Mouse (Mus musculus): ENCODE data around the gene Celf2. TPM values are rescaled to one million over a fixed set of nuclear protein-coding genes. Genes with fewer than 3 reads are reported as not detected.

Gene Celf2
- polyA plus RNA-seq, 1 experiment from 2014 or later = 35.4 TPM

- ATAC-seq = no peak
- H3K27me3 ChIP-seq (replicated peaks; ENCODE audit: control insufficient read depth, insufficient read depth, low read length) = no peaks in the 10 kb centered on the region
Observed at GRCm38 (mm10) chr2:7235059-7235741, 274.2 kb downstream of the Celf2 start.

GRCm38 (mm10) chr2:7234587-7234986 lies 274.8 kb downstream of the Celf2 start:
- no peaks in the 10 kb centered on the region for H3K4me1 ChIP-seq (ENCODE audit: control insufficient read depth, insufficient read depth, low read length)
- no peak overlapping the region for H3K4me3 ChIP-seq (ENCODE audit: low read length)
- no peak for ATAC-seq
- no peak overlapping the region for H3K27ac ChIP-seq (ENCODE audit: low read length)
- no peaks in the 10 kb centered on the region for H3K27me3 ChIP-seq (replicated peaks; ENCODE audit: control insufficient read depth, insufficient read depth, low read length)
- H3K36me3 ChIP-seq (ENCODE audit: control insufficient read depth, insufficient read depth, low read length) = no peaks in the 10 kb centered on the region
- H3K4me2 ChIP-seq (ENCODE audit: low read depth, low read length) = no peak overlapping the region
- H3K9ac ChIP-seq (ENCODE audit: low read depth, low read length) = no peak overlapping the region
- no peaks in the 10 kb centered on the region for H3K9me3 ChIP-seq (ENCODE audit: control insufficient read depth, low read length)
- 85% methylated on average over 7 of the region's 7 CpGs for WGBS

More at GRCm38 (mm10) chr2:7235059-7235741, 274.2 kb downstream of the Celf2 start:
- H3K4me1 ChIP-seq (ENCODE audit: control insufficient read depth, insufficient read depth, low read length) = no peaks in the 10 kb centered on the region
- no peak overlapping the region for H3K9ac ChIP-seq (ENCODE audit: low read depth, low read length)
- no peak overlapping the region for H3K4me2 ChIP-seq (ENCODE audit: low read depth, low read length)
- H3K4me3 ChIP-seq (ENCODE audit: low read length) = no peak overlapping the region
- no peaks in the 10 kb centered on the region for H3K36me3 ChIP-seq (ENCODE audit: control insufficient read depth, insufficient read depth, low read length)
- H3K27ac ChIP-seq (ENCODE audit: low read length) = no peak overlapping the region
- H3K9me3 ChIP-seq (ENCODE audit: control insufficient read depth, low read length) = no peaks in the 10 kb centered on the region
- 91% methylated on average over 4 of the region's 4 CpGs for WGBS

GRCm38 (mm10) chr2:7233411-7233810 lies 276.0 kb downstream of the Celf2 start:
- H3K4me2 ChIP-seq (ENCODE audit: low read depth, low read length) = no peak overlapping the region
- no peaks in the 10 kb centered on the region for H3K36me3 ChIP-seq (ENCODE audit: control insufficient read depth, insufficient read depth, low read length)
- no peak overlapping the region for H3K4me3 ChIP-seq (ENCODE audit: low read length)
- WGBS = 84% methylated on average over 2 of the region's 2 CpGs
- no peak for ATAC-seq
- H3K9ac ChIP-seq (ENCODE audit: low read depth, low read length) = no peak overlapping the region
- H3K27ac ChIP-seq (ENCODE audit: low read length) = no peak overlapping the region
- no peaks in the 10 kb centered on the region for H3K9me3 ChIP-seq (ENCODE audit: control insufficient read depth, low read length)
- H3K27me3 ChIP-seq (replicated peaks; ENCODE audit: control insufficient read depth, insufficient read depth, low read length) = no peaks in the 10 kb centered on the region
- H3K4me1 ChIP-seq (ENCODE audit: control insufficient read depth, insufficient read depth, low read length) = no peaks in the 10 kb centered on the region

- no peak overlapping the region for H3K4me2 ChIP-seq (ENCODE audit: low read depth, low read length)
- H3K27me3 ChIP-seq (replicated peaks; ENCODE audit: control insufficient read depth, insufficient read depth, low read length) = no peaks in the 10 kb centered on the region
- no peaks in the 10 kb centered on the region for H3K9me3 ChIP-seq (ENCODE audit: control insufficient read depth, low read length)
- H3K4me1 ChIP-seq (ENCODE audit: control insufficient read depth, insufficient read depth, low read length) = no peaks in the 10 kb centered on the region
- no peak overlapping the region for H3K9ac ChIP-seq (ENCODE audit: low read depth, low read length)
- 85% methylated on average over 7 of the region's 7 CpGs for WGBS
- ATAC-seq = no peak
- H3K4me3 ChIP-seq (ENCODE audit: low read length) = no peak overlapping the region
- no peaks in the 10 kb centered on the region for H3K36me3 ChIP-seq (ENCODE audit: control insufficient read depth, insufficient read depth, low read length)
- H3K27ac ChIP-seq (ENCODE audit: low read length) = no peak overlapping the region
Observed at GRCm38 (mm10) chr2:7226785-7227184, 282.6 kb downstream of the Celf2 start.

- Histone ChIP-seq H3K4me2 (ENCODE audit: low read depth, low read length) (no peak overlapping the region), H3K27me3 (replicated peaks; ENCODE audit: control insufficient read depth, insufficient read depth, low read length) (no peaks in the 10 kb centered on the region), H3K9me3 (ENCODE audit: control insufficient read depth, low read length) (no peaks in the 10 kb centered on the region), H3K36me3 (ENCODE audit: control insufficient read depth, insufficient read depth, low read length) (no peaks in the 10 kb centered on the region), H3K9ac (ENCODE audit: low read depth, low read length) (no peak overlapping the region), H3K4me1 (ENCODE audit: control insufficient read depth, insufficient read depth, low read length) (no peaks in the 10 kb centered on the region), H3K27ac (ENCODE audit: low read length) (no peak overlapping the region), H3K4me3 (ENCODE audit: low read length) (no peak overlapping the region)
- 67% methylated on average over 3 of the region's 3 CpGs for WGBS
- ATAC-seq = no peak
Observed at GRCm38 (mm10) chr2:7224346-7225071, 284.9 kb downstream of the Celf2 start.

- Histone ChIP-seq H3K4me3 (ENCODE audit: low read length) (no peak overlapping the region), H3K9me3 (ENCODE audit: control insufficient read depth, low read length) (no peaks in the 10 kb centered on the region), H3K4me1 (ENCODE audit: control insufficient read depth, insufficient read depth, low read length) (no peaks in the 10 kb centered on the region), H3K36me3 (ENCODE audit: control insufficient read depth, insufficient read depth, low read length) (no peaks in the 10 kb centered on the region), H3K4me2 (ENCODE audit: low read depth, low read length) (no peak overlapping the region), H3K9ac (ENCODE audit: low read depth, low read length) (no peak overlapping the region), H3K27me3 (replicated peaks; ENCODE audit: control insufficient read depth, insufficient read depth, low read length) (no peaks in the 10 kb centered on the region), H3K27ac (ENCODE audit: low read length) (no peak overlapping the region)
- ATAC-seq = no peak
- 50% methylated on average over 2 of the region's 2 CpGs for WGBS
Observed at GRCm38 (mm10) chr2:7223538-7223937, 285.8 kb downstream of the Celf2 start.

- Histone ChIP-seq H3K27ac (ENCODE audit: low read length) (no peak overlapping the region), H3K4me2 (ENCODE audit: low read depth, low read length) (no peak overlapping the region), H3K4me3 (ENCODE audit: low read length) (no peak overlapping the region), H3K27me3 (replicated peaks; ENCODE audit: control insufficient read depth, insufficient read depth, low read length) (no peaks in the 10 kb centered on the region), H3K9me3 (ENCODE audit: control insufficient read depth, low read length) (no peaks in the 10 kb centered on the region), H3K4me1 (ENCODE audit: control insufficient read depth, insufficient read depth, low read length) (no peaks in the 10 kb centered on the region), H3K36me3 (ENCODE audit: control insufficient read depth, insufficient read depth, low read length) (no peaks in the 10 kb centered on the region), H3K9ac (ENCODE audit: low read depth, low read length) (no peak overlapping the region)
- 72% methylated on average over 6 of the region's 6 CpGs for WGBS
- ATAC-seq = no peak
Observed at GRCm38 (mm10) chr2:7222886-7223285, 286.5 kb downstream of the Celf2 start.

GRCm38 (mm10) chr2:7221856-7222255 lies 287.5 kb downstream of the Celf2 start:
- H3K36me3 ChIP-seq (ENCODE audit: control insufficient read depth, insufficient read depth, low read length) = no peaks in the 10 kb centered on the region
- no peaks in the 10 kb centered on the region for H3K27me3 ChIP-seq (replicated peaks; ENCODE audit: control insufficient read depth, insufficient read depth, low read length)
- WGBS = 89% methylated on average over 1 of the region's 1 CpGs

GRCm38 (mm10) chr2:7218101-7218500 lies 291.3 kb downstream of the Celf2 start:
- Histone ChIP-seq H3K4me2 (ENCODE audit: low read depth, low read length) (no peak overlapping the region), H3K9me3 (ENCODE audit: control insufficient read depth, low read length) (no peaks in the 10 kb centered on the region), H3K27me3 (replicated peaks; ENCODE audit: control insufficient read depth, insufficient read depth, low read length) (no peaks in the 10 kb centered on the region), H3K4me1 (ENCODE audit: control insufficient read depth, insufficient read depth, low read length) (no peaks in the 10 kb centered on the region), H3K4me3 (ENCODE audit: low read length) (no peak overlapping the region), H3K9ac (ENCODE audit: low read depth, low read length) (no peak overlapping the region), H3K36me3 (ENCODE audit: control insufficient read depth, insufficient read depth, low read length) (no peaks in the 10 kb centered on the region), H3K27ac (ENCODE audit: low read length) (no peak overlapping the region)
- ATAC-seq = no peak
- WGBS = 91% methylated on average over 2 of the region's 2 CpGs

More at GRCm38 (mm10) chr2:7221856-7222255, 287.5 kb downstream of the Celf2 start:
- Histone ChIP-seq H3K27ac (ENCODE audit: low read length) (no peak overlapping the region), H3K4me3 (ENCODE audit: low read length) (no peak overlapping the region), H3K4me2 (ENCODE audit: low read depth, low read length) (no peak overlapping the region), H3K9me3 (ENCODE audit: control insufficient read depth, low read length) (no peaks in the 10 kb centered on the region), H3K9ac (ENCODE audit: low read depth, low read length) (no peak overlapping the region), H3K4me1 (ENCODE audit: control insufficient read depth, insufficient read depth, low read length) (no peaks in the 10 kb centered on the region)
- ATAC-seq = no peak

Data from intestine, embryonic 16.5 days (tissue).